Mouse (Mus musculus) kidney, adult 10 weeks (tissue): Measurements from ENCODE around the gene Olfr5. TPM values are rescaled to one million over a fixed set of nuclear protein-coding genes. Genes with fewer than 3 reads are reported as not detected.

Source experiments
- polyA plus RNA-seq: library from polyadenylated mRNA; stranded (reverse); fragments of 350-450 nt; fragmentation: Illumina TruSeq; extraction: RNeasy Lipid Tissue Mini Kit (QIAGEN cat#74804); gene quantifications from one replicate; pipeline ENCODE4 v1.2.3, GENCODE M21; 2014; ENCODE audit warnings: low read depth, low replicate concordance

Olfr5 gene
- polyA plus RNA-seq = not detected

DNA sequence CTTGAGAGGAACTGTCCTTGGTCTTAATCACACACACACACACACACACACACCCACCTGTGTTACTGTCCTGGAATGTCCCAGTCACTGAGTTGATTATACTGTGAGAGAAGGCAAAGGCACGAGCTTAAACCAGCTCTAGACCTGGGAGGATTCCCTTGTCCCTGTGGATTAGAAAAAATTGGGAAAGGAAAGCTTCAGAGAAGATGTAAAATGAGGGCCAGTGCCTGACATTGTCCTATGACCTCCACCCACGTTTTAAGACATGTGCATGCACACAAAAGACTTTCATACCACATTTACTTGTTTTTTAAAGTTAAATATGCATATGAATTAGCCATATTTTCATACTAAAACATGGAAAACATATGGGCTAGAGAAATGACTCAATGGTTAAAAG is at the start of gene Olfr5:
Olfr5 (minus strand) TSS at position 101 of the 400 bp plus-strand sequence.

DNA sequence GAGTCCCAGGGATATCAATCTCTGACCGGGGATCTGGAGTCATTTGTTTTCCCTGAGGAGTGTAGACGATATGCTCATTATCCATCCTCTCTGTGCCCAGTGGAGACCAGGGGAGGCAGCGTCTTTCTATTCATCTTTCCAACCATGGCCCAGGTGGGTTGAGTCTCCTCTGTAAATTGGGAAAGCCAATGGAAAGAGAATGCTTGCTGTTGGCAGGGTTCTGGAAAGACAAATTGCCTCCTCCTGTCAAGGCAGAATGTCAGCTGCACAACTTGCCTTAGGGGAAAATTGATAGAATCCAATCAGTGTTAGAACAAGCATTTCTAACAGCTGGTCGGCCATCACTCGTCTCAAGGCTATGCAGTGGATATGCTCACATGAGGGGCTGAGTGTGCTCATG is 36.1 kb upstream of the Olfr5 start, which contains the start of gene Olfr1349:
Olfr1349 (minus strand) TSS at position 101 of the 400 bp plus-strand sequence.

DNA sequence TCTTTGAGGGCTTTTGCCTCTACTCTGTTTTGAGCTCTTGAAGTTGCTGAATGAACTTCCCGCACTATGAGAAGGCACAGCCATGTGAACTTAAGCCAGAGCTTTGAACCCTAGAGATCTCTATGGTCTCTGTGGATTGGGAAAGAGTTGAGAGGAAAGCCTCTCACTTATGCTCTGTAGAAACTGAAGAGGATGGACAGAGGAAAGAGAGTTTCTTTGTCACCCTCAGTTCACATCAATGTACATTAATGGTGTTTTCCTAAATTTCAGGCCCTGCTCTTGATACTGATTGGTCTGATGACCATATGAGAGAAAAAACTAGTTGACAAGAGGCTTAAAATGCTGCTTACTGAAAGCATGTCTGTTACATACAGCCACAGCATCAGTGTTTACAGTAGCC is 21.9 kb upstream of the Olfr5 start, which contains the start of gene Olfr1348:
Olfr1348 (minus strand) TSS at position 101 of the 400 bp plus-strand sequence.

DNA sequence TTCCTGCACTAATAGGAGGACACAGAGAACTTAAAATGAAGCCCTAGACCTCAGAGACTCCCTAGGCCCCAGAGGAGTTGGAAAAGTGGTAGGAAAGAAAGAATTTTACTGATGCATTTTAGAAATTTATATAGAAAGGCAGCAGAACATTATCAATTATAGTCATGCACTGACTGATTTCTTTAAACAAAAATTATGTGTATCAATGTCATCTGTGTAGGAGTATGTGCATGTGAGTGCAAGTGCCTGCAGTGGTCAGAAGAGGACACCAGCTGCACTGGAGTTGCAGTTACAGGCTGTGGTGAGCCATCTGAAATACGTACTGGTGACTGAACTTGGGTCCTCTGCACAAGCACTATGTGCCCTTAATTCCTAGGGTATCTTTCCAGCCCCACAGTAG is 12.9 kb upstream of the Olfr5 start, which contains the start of gene Olfr1347:
Olfr1347 (minus strand) TSS at position 101 of the 400 bp plus-strand sequence.

DNA sequence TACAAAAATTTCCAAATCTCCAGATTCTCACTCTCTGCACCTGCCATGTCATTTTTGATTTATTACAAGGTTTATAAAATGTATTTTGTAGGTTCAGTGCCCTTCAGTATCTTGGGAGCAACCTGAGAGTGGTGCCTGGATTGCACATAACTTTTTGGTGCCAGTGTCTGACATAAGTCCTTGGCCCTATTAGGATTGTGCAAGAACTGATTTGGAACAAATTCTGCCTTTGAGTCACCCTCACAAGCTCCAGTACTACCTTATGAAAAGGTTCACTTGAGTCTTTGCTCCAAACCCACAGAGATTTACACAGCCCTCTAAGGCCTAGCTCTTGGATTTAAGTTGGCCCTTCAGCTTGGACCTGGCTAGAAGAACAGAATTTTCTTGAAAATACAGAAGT is 19.8 kb downstream of the Olfr5 start, which contains the start of gene Olfr1346:
Olfr1346 (plus strand) TSS at position 151 of the 400 bp plus-strand sequence.

DNA sequence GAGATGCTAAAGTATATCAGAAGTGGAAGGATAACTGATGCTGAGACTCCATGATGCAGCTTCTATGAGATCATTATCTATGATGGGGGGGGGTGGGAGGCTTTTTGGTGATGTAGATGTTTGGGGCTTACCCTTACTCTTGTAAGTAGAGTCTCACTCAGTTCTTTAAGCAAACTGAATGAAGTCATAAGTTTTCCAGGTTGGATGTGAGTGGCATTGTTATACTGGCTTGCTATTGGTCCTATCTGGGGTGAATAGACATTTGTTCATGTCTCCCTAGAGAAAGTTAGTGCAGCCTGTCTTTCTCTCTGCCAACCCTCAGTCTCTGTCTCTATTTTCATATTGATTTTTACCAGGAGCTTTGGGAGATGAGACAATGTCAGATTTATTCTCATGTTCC is 30.9 kb downstream of the Olfr5 start, which contains the start of gene Olfr1336:
Olfr1336 (plus strand) TSS at position 301 of the 400 bp plus-strand sequence.

GRCm38 (mm10) chr7:6438388-6438787 is 48.4 kb downstream of the Olfr5 start, which contains the start of gene Olfr1344:
Gene Olfr1344 (plus strand): TSS chr7:6438688.

Other genes with a start within 250 kb of the Olfr5 start
- not detected for gene Epp13, start 234.2 kb downstream of the Olfr5 start, polyA plus RNA-seq
- gene Zfp667, start 200.4 kb downstream of the Olfr5 start, polyA plus RNA-seq = 8.7 TPM
- gene Zfp583, start 155.7 kb downstream of the Olfr5 start, polyA plus RNA-seq = 3.1 TPM
- 0.93 TPM for gene Gm3854, start 143.2 kb downstream of the Olfr5 start, polyA plus RNA-seq
- 5.0 TPM for gene Zfp78, start 123.7 kb downstream of the Olfr5 start, polyA plus RNA-seq
- gene Zfp28, start 103.6 kb downstream of the Olfr5 start, polyA plus RNA-seq = 4.0 TPM
- gene Smim17, start 88.2 kb downstream of the Olfr5 start, polyA plus RNA-seq = not detected
- gene Gm20715, start 76.7 kb downstream of the Olfr5 start, polyA plus RNA-seq = not detected
- gene Olfr1344, start 48.3 kb downstream of the Olfr5 start, polyA plus RNA-seq = not detected
- not detected for gene Olfr1336, start 30.8 kb downstream of the Olfr5 start, polyA plus RNA-seq
- not detected for gene Olfr1346, start 19.8 kb downstream of the Olfr5 start, polyA plus RNA-seq
- not detected for gene Olfr1347, start 12.8 kb upstream of the Olfr5 start, polyA plus RNA-seq
- not detected for gene Olfr1348, start 21.8 kb upstream of the Olfr5 start, polyA plus RNA-seq
- gene Olfr1349, start 36.0 kb upstream of the Olfr5 start, polyA plus RNA-seq = not detected
- gene Olfr1350, start 77.9 kb upstream of the Olfr5 start, polyA plus RNA-seq = not detected
- 3.5 TPM for gene Zim1, start 209.5 kb upstream of the Olfr5 start, polyA plus RNA-seq
- gene Peg3, start 243.5 kb upstream of the Olfr5 start, polyA plus RNA-seq = 22.6 TPM
- 0.24 TPM for gene Usp29, start 243.6 kb upstream of the Olfr5 start, polyA plus RNA-seq